Mouse (Mus musculus): ENCODE data around the gene Mertk.

DNA sequence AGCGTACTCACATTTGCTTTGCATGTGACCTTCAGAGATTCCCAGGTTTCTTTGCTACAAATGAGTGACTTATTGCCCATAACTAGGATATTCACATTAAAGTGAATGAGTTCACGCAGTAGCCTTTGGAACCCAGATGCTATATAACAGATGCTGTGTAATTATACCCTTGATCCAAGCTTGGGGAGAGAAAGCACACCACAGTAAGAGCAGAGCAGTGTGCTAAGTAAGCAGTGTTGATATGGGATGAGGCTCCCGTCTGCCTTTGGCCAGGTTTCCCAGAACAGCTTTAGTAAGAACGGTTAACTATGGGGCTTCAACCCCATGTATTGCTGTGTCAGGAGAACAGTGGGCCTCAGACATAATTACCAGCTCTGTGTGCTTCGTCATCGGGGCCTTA lies 95.2 kb downstream of the Mertk start:
- TF ChIP-seq CHD2 (IDR thresholded peaks at IDR 0.05; ENCODE audit: low read depth, low read length), result no peak
- TF ChIP-seq ZC3H11A (IDR thresholded peaks at IDR 0.05; ENCODE audit: borderline replicate concordance, low read depth, low read length), result no peak
- no peak for TF ChIP-seq HCFC1 (IDR thresholded peaks at IDR 0.05; ENCODE audit: borderline replicate concordance, insufficient read depth, low read length)

Data from ES-E14 (cell line).